Mouse (Mus musculus): ENCODE measurements at regions not wholly inside any gene's neighbourhood (a gene's known extent, or its start where the extent isn't known, plus 50 kb on each side); places are given as distances from the start of the nearest gene placed in this dataset.

DNA sequence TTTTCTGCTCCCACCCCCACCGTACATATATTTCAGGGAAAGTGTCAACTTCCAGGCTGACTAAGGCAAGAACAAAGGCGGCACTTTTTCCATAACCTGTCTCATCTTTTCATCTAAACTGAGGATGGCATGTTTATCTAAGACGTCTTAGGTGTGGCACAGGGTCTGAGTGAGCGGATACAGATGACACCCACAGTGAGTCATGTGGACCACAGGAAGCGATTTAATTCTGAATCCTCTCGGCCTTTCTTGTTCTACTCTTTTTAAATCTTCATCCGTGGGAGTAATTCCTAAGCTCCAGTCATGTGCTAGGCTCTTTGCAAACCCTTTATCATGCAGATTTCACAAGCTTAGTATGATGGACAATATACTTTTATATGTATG is 171.9 kb upstream of the Slc24a2 start (continued):
- no peak for TF ChIP-seq JUN (IDR thresholded peaks at IDR 0.05; ENCODE audit: insufficient read depth, low read depth, low read length)

GRCm38 (mm10) chr4:87401316-87402172 is 171.3 kb upstream of the Slc24a2 start:
- Histone ChIP-seq H3K79me2 (replicated peaks; ENCODE audit: control insufficient read depth, extremely low read depth, insufficient read depth, poor library complexity, severe bottlenecking) (no peaks in the 10 kb centered on the region), H3K4me1 (ENCODE audit: control insufficient read depth in 1 of 2, insufficient read depth in 2 of 2) (no peaks in the 10 kb centered on the region), H3K9me3 (replicated peaks; ENCODE audit: low read length) (no peaks in the 10 kb centered on the region), H3K36me3 (replicated peaks in 1 of 2; ENCODE audit: control insufficient read depth in 1 of 2, insufficient read depth in 1 of 2, low read length in 1 of 2) (no peaks in the 10 kb centered on the region), H3K9ac (ENCODE audit: insufficient read depth, low read depth) (no peak overlapping the region), H3K27me3 (replicated peaks) (no peaks in the 10 kb centered on the region), H3K4me2 (ENCODE audit: insufficient read depth, low read depth, poor library complexity, severe bottlenecking) (no peak overlapping the region), H3K27ac (ENCODE audit: insufficient read depth, low read depth) (no peak overlapping the region), H3K4me3 (replicated peaks in 1 of 3; ENCODE audit: low read depth in 2 of 3, low read length in 2 of 3, poor library complexity in 1 of 3) (no peak overlapping the region)
- in situ Hi-C loops (cut with MboI; ENCODE audit: low pct_ligation_motif_present, low pct_unique_long_range_greater_than_20kb, low sequenced_read_pairs) (no loop called here), dilution Hi-C loops (cut with MboI; ENCODE audit: extremely low pct_ligation_motif_present, extremely low pct_unique_long_range_greater_than_20kb, low sequenced_read_pairs) (no loop called here)
- TF ChIP-seq CHD1 (IDR thresholded peaks at IDR 0.05; ENCODE audit: low read depth, low read length): no peak
- no peak for TF ChIP-seq ZNF384 (IDR thresholded peaks at IDR 0.05; ENCODE audit: low read depth, low read length)
- TF ChIP-seq MAZ (IDR thresholded peaks at IDR 0.05; ENCODE audit: low read depth, low read length): no peak
- TF ChIP-seq MXI1 (IDR thresholded peaks at IDR 0.05; ENCODE audit: low read depth, low read length): no peak
- no peak for DNase-seq (ENCODE audit: extremely low read depth)

- H3K9ac ChIP-seq (ENCODE audit: insufficient read depth, low read depth): no peak overlapping the region
- H3K4me3 ChIP-seq (replicated peaks in 1 of 3; ENCODE audit: low read depth in 2 of 3, low read length in 2 of 3, poor library complexity in 1 of 3): no peak overlapping the region
- TF ChIP-seq ZNF384 (IDR thresholded peaks at IDR 0.05; ENCODE audit: low read depth, low read length) (no peak), IRF4 (IDR thresholded peaks at IDR 0.05; ENCODE audit: low read depth, low read length) (no peak), POLR2A (IDR thresholded peaks at IDR 0.05; ENCODE audit: low read depth, low read length) (no peak), EP300 (IDR thresholded peaks at IDR 0.05; ENCODE audit: low read length) (no peak)
- no peak for DNase-seq (ENCODE audit: extremely low read depth)
- in situ Hi-C loops (cut with MboI; ENCODE audit: low pct_ligation_motif_present, low pct_unique_long_range_greater_than_20kb, low sequenced_read_pairs) (no loop called here), dilution Hi-C loops (cut with MboI; ENCODE audit: extremely low pct_ligation_motif_present, extremely low pct_unique_long_range_greater_than_20kb, low sequenced_read_pairs) (no loop called here)
- no peaks in the 10 kb centered on the region for H3K36me3 ChIP-seq (replicated peaks in 1 of 2; ENCODE audit: control insufficient read depth in 1 of 2, insufficient read depth in 1 of 2, low read length in 1 of 2)
- no peak overlapping the region for H3K27ac ChIP-seq (ENCODE audit: insufficient read depth, low read depth)
- H3K4me2 ChIP-seq (ENCODE audit: insufficient read depth, low read depth, poor library complexity, severe bottlenecking): no peak overlapping the region
- H3K79me2 ChIP-seq (replicated peaks; ENCODE audit: control insufficient read depth, extremely low read depth, insufficient read depth, poor library complexity, severe bottlenecking): no peaks in the 10 kb centered on the region
- H3K4me1 ChIP-seq (ENCODE audit: control insufficient read depth in 1 of 2, insufficient read depth in 2 of 2): no peaks in the 10 kb centered on the region; a peak in 1 of 4 replicates
- no peaks in the 10 kb centered on the region for H3K9me3 ChIP-seq (replicated peaks; ENCODE audit: low read length)
- H3K27me3 ChIP-seq (replicated peaks): no peaks in the 10 kb centered on the region
Observed at GRCm38 (mm10) chr4:87386835-87387234, 156.6 kb upstream of the Slc24a2 start.

- in situ Hi-C loops (cut with MboI; ENCODE audit: low pct_ligation_motif_present, low pct_unique_long_range_greater_than_20kb, low sequenced_read_pairs) (no loop called here), dilution Hi-C loops (cut with MboI; ENCODE audit: extremely low pct_ligation_motif_present, extremely low pct_unique_long_range_greater_than_20kb, low sequenced_read_pairs) (no loop called here)
- no peaks in the 10 kb centered on the region for H3K36me3 ChIP-seq (replicated peaks in 1 of 2; ENCODE audit: control insufficient read depth in 1 of 2, insufficient read depth in 1 of 2, low read length in 1 of 2)
- no peaks in the 10 kb centered on the region for H3K9me3 ChIP-seq (replicated peaks; ENCODE audit: low read length)
- TF ChIP-seq MAFK (IDR thresholded peaks at IDR 0.05; ENCODE audit: insufficient replicate concordance, low read length): no peak
- TF ChIP-seq ETS1 (conservative IDR thresholded peaks at IDR 0.05; ENCODE audit: low read depth, low read length): no peak
- TF ChIP-seq ZKSCAN1 (IDR thresholded peaks at IDR 0.05; ENCODE audit: borderline replicate concordance, low read depth, low read length): no peak
- no peak for TF ChIP-seq ELF1 (IDR thresholded peaks at IDR 0.05; ENCODE audit: low read depth, low read length)
- no peak for TF ChIP-seq POLR2AphosphoS2 (IDR thresholded peaks at IDR 0.05; ENCODE audit: low read depth, low read length)
- TF ChIP-seq ZNF384 (IDR thresholded peaks at IDR 0.05; ENCODE audit: low read depth, low read length): no peak
- TF ChIP-seq UBTF (IDR thresholded peaks at IDR 0.05; ENCODE audit: low read depth, low read length): no peak
- no peak for TF ChIP-seq CHD2 (IDR thresholded peaks at IDR 0.05; ENCODE audit: low read length)
- no peak for TF ChIP-seq NRF1 (IDR thresholded peaks at IDR 0.05; ENCODE audit: low read depth, low read length)
- TF ChIP-seq RCOR1 (conservative IDR thresholded peaks at IDR 0.05; ENCODE audit: low read depth, low read length): no peak
- TF ChIP-seq ZC3H11A (IDR thresholded peaks at IDR 0.05; ENCODE audit: low read depth, low read length): no peak
- TF ChIP-seq MAZ (IDR thresholded peaks at IDR 0.05; ENCODE audit: low read depth, low read length): no peak
- no peak for TF ChIP-seq MEF2A (IDR thresholded peaks at IDR 0.05; ENCODE audit: borderline replicate concordance, low read depth, low read length)
- no peak for TF ChIP-seq USF2 (conservative IDR thresholded peaks at IDR 0.05; ENCODE audit: low read depth, low read length)
- no peak for TF ChIP-seq NELFE (IDR thresholded peaks at IDR 0.05; ENCODE audit: low read depth, low read length)
- TF ChIP-seq JUND (conservative IDR thresholded peaks at IDR 0.05; ENCODE audit: low read depth, low read length): no peak
- no peak for DNase-seq (ENCODE audit: extremely low read depth)
- no peak overlapping the region for H3K4me2 ChIP-seq (ENCODE audit: insufficient read depth, low read depth, poor library complexity, severe bottlenecking)
- H3K27ac ChIP-seq (ENCODE audit: insufficient read depth, low read depth): no peak overlapping the region
- H3K4me3 ChIP-seq (replicated peaks in 1 of 3; ENCODE audit: low read depth in 2 of 3, low read length in 2 of 3, poor library complexity in 1 of 3): no peak overlapping the region
- H3K79me2 ChIP-seq (replicated peaks; ENCODE audit: control insufficient read depth, extremely low read depth, insufficient read depth, poor library complexity, severe bottlenecking): no peaks in the 10 kb centered on the region
- H3K4me1 ChIP-seq (ENCODE audit: control insufficient read depth in 1 of 2, insufficient read depth in 2 of 2): no peaks in the 10 kb centered on the region; a peak in 1 of 4 replicates
- H3K27me3 ChIP-seq (replicated peaks): no peaks in the 10 kb centered on the region
- no peak overlapping the region for H3K9ac ChIP-seq (ENCODE audit: insufficient read depth, low read depth)
Observed at GRCm38 (mm10) chr4:87386271-87386670, 156.0 kb upstream of the Slc24a2 start.
